Mouse (Mus musculus) CH12.LX (cell line): ENCODE measurements at regions not wholly inside any gene's neighbourhood (a gene's known extent, or its start where the extent isn't known, plus 50 kb on each side); places are given as distances from the start of the nearest gene placed in this dataset.

Experiments used
- DNase-seq: peaks from one replicate; pipeline ENCODE4 v3.0.0-alpha.2; 2013; ENCODE audit errors: extremely low read depth
- H3K27ac ChIP-seq: 2 replicates; pipeline ENCODE4 v1.5.1; 2012; ENCODE audit warnings: low read depth, mild to moderate bottlenecking, control low read depth, moderate library complexity; ENCODE audit not compliant: insufficient read depth
- H3K27me3 ChIP-seq: replicated peaks from 2 replicates; pipeline ENCODE3; 2012; ENCODE audit warnings: inconsistent platforms
- H3K36me3 ChIP-seq, 2 experiments: replicated peaks in 1 of 2; 2 replicates each; pipeline versions ENCODE3 to v1.6.1; 2012; ENCODE audit warnings: inconsistent platforms in 1 of 2, low read length in 1 of 2, mild to moderate bottlenecking in 1 of 2, mixed read lengths in 1 of 2, moderate library complexity in 1 of 2; ENCODE audit not compliant: control insufficient read depth in 1 of 2, insufficient read depth in 1 of 2
- H3K4me1 ChIP-seq, 2 experiments: 2 replicates each; pipeline ENCODE4 v1.6.1; 2012; ENCODE audit warnings: inconsistent platforms in 1 of 2, moderate library complexity in 1 of 2; ENCODE audit not compliant: insufficient read depth in 2 of 2, control insufficient read depth in 1 of 2
- H3K4me2 ChIP-seq: 2 replicates; pipeline ENCODE4 v1.6.1; 2012; ENCODE audit warnings: low read depth, mild to moderate bottlenecking, control low read depth; ENCODE audit not compliant: poor library complexity, insufficient read depth, severe bottlenecking
- H3K4me3 ChIP-seq, 3 experiments: fragments of 150-350 bp in 1 of 3; sonication (generic) in 1 of 3; replicated peaks in 1 of 3; 2 replicates each; pipeline versions ENCODE3 to v1.5.1; 2011 to 2012; ENCODE audit warnings: low read depth in 2 of 3, low read length in 2 of 3, mild to moderate bottlenecking in 2 of 3, moderate library complexity in 2 of 3, control low read depth in 1 of 3, improper control_type of control experiment in 1 of 3, inconsistent platforms in 1 of 3, mixed read lengths in 1 of 3; ENCODE audit not compliant: poor library complexity in 1 of 3
- H3K79me2 ChIP-seq: replicated peaks from 2 replicates; pipeline ENCODE4 v1.6.1; 2012; ENCODE audit warnings: mild to moderate bottlenecking, moderate library complexity; ENCODE audit not compliant: control insufficient read depth, poor library complexity, insufficient read depth, severe bottlenecking; ENCODE audit errors: extremely low read depth
- H3K9ac ChIP-seq: 2 replicates; pipeline ENCODE4 v1.6.1; 2012; ENCODE audit warnings: low read depth, mild to moderate bottlenecking, control low read depth, moderate library complexity; ENCODE audit not compliant: insufficient read depth
- H3K9me3 ChIP-seq: replicated peaks from 2 replicates; pipeline ENCODE3; 2012; ENCODE audit warnings: low read length, inconsistent platforms, mixed read lengths
- CHD1 ChIP-seq: IDR thresholded peaks from 2 replicates; pipeline ENCODE4 v1.6.1; 2012; ENCODE audit warnings: low read depth, low read length, improper control_type of control experiment, inconsistent platforms
- CHD2 ChIP-seq: IDR thresholded peaks from 2 replicates; pipeline ENCODE4 v1.6.1; 2011; ENCODE audit warnings: low read length, improper control_type of control experiment
- ETS1 ChIP-seq: conservative IDR thresholded peaks from 2 replicates; pipeline ENCODE4 v1.6.1; 2012; ENCODE audit warnings: low read depth, mild to moderate bottlenecking, inconsistent platforms, low read length, improper control_type of control experiment, moderate library complexity
- HCFC1 ChIP-seq: IDR thresholded peaks from 2 replicates; pipeline ENCODE4 v1.6.1; 2012; ENCODE audit warnings: low read depth, mild to moderate bottlenecking, inconsistent platforms, low read length, improper control_type of control experiment
- IRF4 ChIP-seq: IDR thresholded peaks from 2 replicates; pipeline ENCODE4 v1.6.1; 2014; ENCODE audit warnings: low read depth, mild to moderate bottlenecking, inconsistent platforms, low read length, improper control_type of control experiment
- JUN ChIP-seq: IDR thresholded peaks from 2 replicates; pipeline ENCODE4 v1.6.1; 2011; ENCODE audit warnings: low read depth, mild to moderate bottlenecking, low read length, improper control_type of control experiment, moderate library complexity; ENCODE audit not compliant: insufficient read depth
- MAX ChIP-seq: IDR thresholded peaks from 2 replicates; pipeline ENCODE4 v1.6.1; 2011; ENCODE audit warnings: low read length, improper control_type of control experiment
- MXI1 ChIP-seq: IDR thresholded peaks from 2 replicates; pipeline ENCODE4 v1.6.1; 2011; ENCODE audit warnings: mild to moderate bottlenecking, low read depth, low read length, improper control_type of control experiment
- MYC ChIP-seq: IDR thresholded peaks from 2 replicates; pipeline ENCODE4 v1.6.1; 2011; ENCODE audit warnings: low read depth, mild to moderate bottlenecking, improper control_type of control experiment, low read length
- NELFE ChIP-seq: IDR thresholded peaks from 2 replicates; pipeline ENCODE4 v1.6.1; 2011; ENCODE audit warnings: low read depth, low read length, improper control_type of control experiment
- NRF1 ChIP-seq: IDR thresholded peaks from 2 replicates; pipeline ENCODE4 v1.6.1; 2014; ENCODE audit warnings: low read depth, mild to moderate bottlenecking, inconsistent platforms, low read length, improper control_type of control experiment, moderate library complexity
- PAX5 ChIP-seq: IDR thresholded peaks from 2 replicates; pipeline ENCODE4 v1.6.1; 2012; ENCODE audit warnings: low read length, inconsistent platforms, mixed read lengths
- TCF12 ChIP-seq: IDR thresholded peaks from 2 replicates; pipeline ENCODE4 v1.6.1; 2014; ENCODE audit warnings: low read depth, mild to moderate bottlenecking, inconsistent platforms, low read length, improper control_type of control experiment
- USF1 ChIP-seq: IDR thresholded peaks from 2 replicates; pipeline ENCODE4 v1.6.1; 2014; ENCODE audit warnings: low read depth, mild to moderate bottlenecking, inconsistent platforms, low read length, improper control_type of control experiment
- USF2 ChIP-seq: conservative IDR thresholded peaks from 2 replicates; pipeline ENCODE4 v1.6.1; 2011; ENCODE audit warnings: low read depth, low read length, improper control_type of control experiment
- ZC3H11A ChIP-seq: IDR thresholded peaks from 2 replicates; pipeline ENCODE4 v1.6.1; 2012; ENCODE audit warnings: low read depth, mild to moderate bottlenecking, inconsistent platforms, low read length, improper control_type of control experiment
- ZKSCAN1 ChIP-seq: IDR thresholded peaks from 2 replicates; pipeline ENCODE4 v1.6.1; 2012; ENCODE audit warnings: low read depth, inconsistent platforms, low read length, improper control_type of control experiment, borderline replicate concordance
- ZMIZ1 ChIP-seq: IDR thresholded peaks from 2 replicates; pipeline ENCODE4 v1.6.1; 2012; ENCODE audit warnings: low read depth, mild to moderate bottlenecking, inconsistent platforms, low read length, improper control_type of control experiment
- ZNF384 ChIP-seq: IDR thresholded peaks from 2 replicates; pipeline ENCODE4 v1.6.1; 2012; ENCODE audit warnings: low read depth, low read length, improper control_type of control experiment, inconsistent platforms
- dilution Hi-C: fragments of 300-500 bp; cut with MboI; formaldehyde crosslinking; loops from 2 replicates; pipeline ENCODE4 v1.14.3; 2020; ENCODE audit warnings: low sequenced_read_pairs; ENCODE audit not compliant: extremely low pct_unique_long_range_greater_than_20kb, extremely low pct_ligation_motif_present
- in situ Hi-C: fragments of 300-500 bp; cut with MboI; formaldehyde crosslinking; loops from 3 replicates; pipeline ENCODE4 v1.14.3; 2019; ENCODE audit warnings: low sequenced_read_pairs, low pct_ligation_motif_present, low pct_unique_long_range_greater_than_20kb, mixed read lengths

GRCm38 (mm10) chr14:18425887-18426286 lies 94.2 kb upstream of the Ube2e1 start:
- Histone ChIP-seq H3K4me3 (no peak overlapping the region), H3K79me2 (no peaks in the 10 kb centered on the region), H3K9ac (no peak overlapping the region), H3K4me1 (peaks cover 0 to 8% of the 10 kb centered on the region in 2 experiments; a peak in 2 of 4 replicates), H3K4me2 (no peak overlapping the region), H3K27ac (no peak overlapping the region), H3K9me3 (no peaks in the 10 kb centered on the region), H3K36me3 (no peaks in the 10 kb centered on the region), H3K27me3 (no peaks in the 10 kb centered on the region)
- no peak for TF ChIP-seq CHD2
- DNase-seq: no peak
- in situ Hi-C loops: no loop called here
- dilution Hi-C loops: no loop called here

GRCm38 (mm10) chr14:18416839-18417238 lies 85.2 kb upstream of the Ube2e1 start:
- H3K9me3 ChIP-seq: no peaks in the 10 kb centered on the region
- no peak overlapping the region for H3K4me2 ChIP-seq
- no peak for TF ChIP-seq TCF12
- TF ChIP-seq ZNF384: no peak
- no peak for TF ChIP-seq USF2
- no peak for TF ChIP-seq ZKSCAN1
- no peak for TF ChIP-seq JUN
- TF ChIP-seq MAX: no peak
- no peak for TF ChIP-seq HCFC1
- TF ChIP-seq IRF4: no peak
- no peak for TF ChIP-seq MXI1
- no peak for TF ChIP-seq CHD1
- no peak for TF ChIP-seq NRF1
- no peak for TF ChIP-seq PAX5
- TF ChIP-seq ETS1: no peak
- no peak for TF ChIP-seq NELFE
- DNase-seq: no peak
- dilution Hi-C loops: no loop called here
- H3K4me1 ChIP-seq: peaks cover 0 to 12% of the 10 kb centered on the region in 2 experiments; a peak in 2 of 4 replicates
- no peaks in the 10 kb centered on the region for H3K36me3 ChIP-seq
- no peak overlapping the region for H3K4me3 ChIP-seq
- H3K27me3 ChIP-seq: no peaks in the 10 kb centered on the region
- in situ Hi-C loops: no loop called here
- H3K27ac ChIP-seq: no peak overlapping the region
- no peak overlapping the region for H3K9ac ChIP-seq
- H3K79me2 ChIP-seq: no peaks in the 10 kb centered on the region

GRCm38 (mm10) chr14:18416319-18416718 lies 84.7 kb upstream of the Ube2e1 start:
- in situ Hi-C loops: no loop called here
- no peak overlapping the region for H3K27ac ChIP-seq
- H3K9me3 ChIP-seq: no peaks in the 10 kb centered on the region
- TF ChIP-seq ZMIZ1: no peak
- TF ChIP-seq JUN: no peak
- TF ChIP-seq HCFC1: no peak
- TF ChIP-seq USF1: no peak
- no peak for TF ChIP-seq ZC3H11A
- TF ChIP-seq MYC: no peak
- TF ChIP-seq USF2: no peak
- DNase-seq: no peak
- peaks cover 0 to 12% of the 10 kb centered on the region in 2 experiments; a peak in 2 of 4 replicates for H3K4me1 ChIP-seq
- no peaks in the 10 kb centered on the region for H3K27me3 ChIP-seq
- dilution Hi-C loops: no loop called here
- no peaks in the 10 kb centered on the region for H3K36me3 ChIP-seq
- no peak overlapping the region for H3K4me3 ChIP-seq
- H3K4me2 ChIP-seq: no peak overlapping the region
- no peaks in the 10 kb centered on the region for H3K79me2 ChIP-seq
- H3K9ac ChIP-seq: no peak overlapping the region
